Mouse (Mus musculus) heart, embryonic 11.5 days (tissue): ENCODE data around the gene Gm13124. TPM values are rescaled to one million over a fixed set of nuclear protein-coding genes. Genes with fewer than 3 reads are reported as not detected.
"Not testable (repeated sequence)": the region's sequence is repeated elsewhere in the genome, so short reads cannot be mapped to it uniquely, and the experiment has no call there.

Experiments
- ATAC-seq: fragments of 200-750 bp; cut with Nextera tagmentation; replicated peaks from 2 replicates; pipeline ENCODE4 v1.8.0; 2017; ENCODE audit warnings: moderate library complexity; ENCODE audit not compliant: insufficient number of reproducible peaks, low FRiP score, low TSS enrichment
- H3K27ac ChIP-seq: fragments of 300-500 bp; sonication (generic); 2 replicates; pipeline ENCODE4 v1.5.1; 2014; ENCODE audit warnings: mild to moderate bottlenecking, low read depth, low read length
- H3K27me3 ChIP-seq: fragments of 300-500 bp; sonication (generic); 2 replicates; pipeline ENCODE4 v1.6.1; 2014; ENCODE audit warnings: mild to moderate bottlenecking, low read length, mixed read lengths; ENCODE audit not compliant: control insufficient read depth, insufficient read depth
- H3K36me3 ChIP-seq: fragments of 300-500 bp; sonication (generic); 2 replicates; pipeline ENCODE4 v1.6.1; 2014; ENCODE audit warnings: mild to moderate bottlenecking, low read length, moderate library complexity, mixed read lengths; ENCODE audit not compliant: control insufficient read depth, insufficient read depth
- H3K4me1 ChIP-seq: fragments of 300-500 bp; sonication (generic); 2 replicates; pipeline ENCODE4 v1.6.1; 2014; ENCODE audit warnings: low read length; ENCODE audit not compliant: control insufficient read depth, insufficient read depth
- H3K4me2 ChIP-seq: fragments of 300-500 bp; sonication (generic); 2 replicates; pipeline ENCODE4 v1.6.1; 2014; ENCODE audit warnings: mild to moderate bottlenecking, moderate library complexity
- H3K4me3 ChIP-seq: fragments of 300-500 bp; sonication (generic); 2 replicates; pipeline ENCODE4 v1.5.1; 2014; ENCODE audit warnings: low read depth, low read length
- H3K9ac ChIP-seq: fragments of 300-500 bp; sonication (generic); 2 replicates; pipeline ENCODE4 v1.6.1; 2014; ENCODE audit warnings: mild to moderate bottlenecking, low read depth, low read length, moderate library complexity
- H3K9me3 ChIP-seq: fragments of 300-500 bp; sonication (generic); replicated peaks from 2 replicates; pipeline ENCODE4 v1.6.1; 2016; ENCODE audit warnings: low read length; ENCODE audit not compliant: control insufficient read depth
- WGBS: fragments of 180-500 bp; shearing (Covaris S2); extraction: QIAGEN DNeasy Blood & Tissue Kit; methylation state at CpG from one replicate; pipeline ENCODE4 v1.1.7; 2014; ENCODE audit not compliant: insufficient replicate concordance; 5-methylcytosine and 5-hydroxymethylcytosine counted together
- polyA plus RNA-seq: library from polyadenylated mRNA; unstranded; fragments of >200 nt; fragmentation: Nextera tagmentation; extraction: Ambion mirVana; gene quantifications from 2 replicates; pipeline ENCODE4 v1.2.1, GENCODE M21; 2014

The Gm13124 gene
- polyA plus RNA-seq: not detected in 2 replicates

DNA sequence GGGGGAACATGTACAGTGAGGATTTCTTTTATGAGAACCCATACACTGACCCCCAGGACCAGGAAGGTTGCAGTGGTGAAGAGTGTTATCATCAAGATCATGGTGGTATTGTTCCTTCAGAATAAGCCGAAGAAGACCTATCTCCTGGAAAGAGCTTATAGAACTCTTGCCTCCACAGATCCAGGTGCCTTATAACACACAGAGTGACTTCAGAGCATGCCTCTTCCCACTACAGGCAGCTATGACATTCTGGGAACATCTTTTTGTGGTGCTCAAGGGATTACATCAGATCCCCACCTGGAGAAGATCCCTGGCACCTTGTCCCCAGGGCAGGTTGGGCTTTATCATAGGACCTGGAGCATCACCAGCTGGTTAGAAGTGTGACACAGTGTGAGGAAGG lies at the start of gene Gm13124:
TSS of gene Gm13124 (minus strand) at position 101 of the 400 bp plus-strand sequence.
- H3K4me1 ChIP-seq: no peaks in the 10 kb centered on the region
- H3K27ac ChIP-seq: no peak within 1 kb of the TSS
- no peaks in the 10 kb centered on the region for H3K9me3 ChIP-seq
- ATAC-seq: no peak
- H3K4me3 ChIP-seq: no peak within 1 kb of the TSS
- no peak within 1 kb of the TSS for H3K4me2 ChIP-seq
- WGBS: 83% methylated on average over 1 of the region's 1 CpGs
- no peak within 1 kb of the TSS for H3K9ac ChIP-seq
- no peaks in the 10 kb centered on the region for H3K27me3 ChIP-seq
- no peaks in the 10 kb centered on the region for H3K36me3 ChIP-seq

DNA sequence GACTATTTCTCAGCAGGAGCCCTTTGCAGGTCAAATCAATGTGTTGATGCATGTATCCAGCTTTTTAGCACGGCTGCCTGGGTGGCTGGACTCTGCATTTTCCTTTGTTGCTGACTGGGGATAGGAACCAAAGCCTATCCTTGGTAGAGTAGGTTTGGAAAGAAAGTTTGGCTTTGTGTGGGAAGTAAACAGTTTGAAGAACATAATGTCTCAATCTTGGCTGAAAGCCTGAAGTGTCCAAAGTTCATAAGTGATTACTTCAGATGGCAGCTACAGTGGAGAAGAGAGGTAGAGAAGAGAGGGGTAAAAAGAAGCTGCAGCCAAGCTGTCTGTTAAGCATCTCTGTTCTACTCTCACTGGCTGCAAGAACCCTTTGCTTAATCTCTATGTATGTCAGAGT lies 49.7 kb upstream of the Gm13124 start:
- no peaks in the 10 kb centered on the region for H3K27me3 ChIP-seq
- WGBS: 71% methylated on average over 1 of the region's 1 CpGs
- no peak for ATAC-seq

DNA sequence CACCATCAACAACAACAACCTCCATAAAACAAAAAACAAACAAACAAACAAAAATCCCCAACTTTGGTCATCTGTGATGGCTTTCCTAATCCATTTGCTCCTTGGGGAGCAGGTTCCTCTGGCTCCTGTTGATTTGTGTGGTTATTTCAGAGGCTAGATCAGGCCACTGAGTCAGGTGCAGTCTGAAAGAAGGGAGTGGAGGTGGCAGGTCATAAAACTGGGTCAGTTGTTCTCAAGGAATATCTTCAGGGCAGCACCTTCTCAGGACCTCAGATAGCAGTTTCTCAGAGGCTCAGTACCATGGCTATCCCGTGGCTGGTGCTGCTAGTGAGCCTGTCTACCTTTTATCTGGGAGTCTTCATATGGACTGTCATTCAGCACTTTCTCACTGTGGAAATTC lies 48.5 kb upstream of the Gm13124 start, which contains the start of gene Aadacl4:
TSS of gene Aadacl4 (plus strand) at position 301 of the 400 bp plus-strand sequence.
- Histone ChIP-seq H3K27me3 (no peaks in the 10 kb centered on the region), H3K36me3 (no peaks in the 10 kb centered on the region), H3K9ac (no peak within 1 kb of the TSS), H3K4me2 (no peak within 1 kb of the TSS), H3K9me3 (peaks cover 4% of the 10 kb centered on the region; the same call in 1 of the 2 replicates), H3K4me1 (no peaks in the 10 kb centered on the region), H3K4me3 (no peak within 1 kb of the TSS), H3K27ac (no peak within 1 kb of the TSS)
- WGBS: 56% methylated on average over 1 of the region's 1 CpGs
- no peak for ATAC-seq

More for the DNA sequence above, 49.7 kb upstream of the Gm13124 start:
- Histone ChIP-seq H3K4me3 (no peak overlapping the region), H3K27ac (no peak overlapping the region), H3K36me3 (no peaks in the 10 kb centered on the region), H3K9ac (no peak overlapping the region), H3K4me2 (no peak overlapping the region), H3K4me1 (no peaks in the 10 kb centered on the region), H3K9me3 (peaks cover 4% of the 10 kb centered on the region; the same call in 1 of the 2 replicates)

DNA sequence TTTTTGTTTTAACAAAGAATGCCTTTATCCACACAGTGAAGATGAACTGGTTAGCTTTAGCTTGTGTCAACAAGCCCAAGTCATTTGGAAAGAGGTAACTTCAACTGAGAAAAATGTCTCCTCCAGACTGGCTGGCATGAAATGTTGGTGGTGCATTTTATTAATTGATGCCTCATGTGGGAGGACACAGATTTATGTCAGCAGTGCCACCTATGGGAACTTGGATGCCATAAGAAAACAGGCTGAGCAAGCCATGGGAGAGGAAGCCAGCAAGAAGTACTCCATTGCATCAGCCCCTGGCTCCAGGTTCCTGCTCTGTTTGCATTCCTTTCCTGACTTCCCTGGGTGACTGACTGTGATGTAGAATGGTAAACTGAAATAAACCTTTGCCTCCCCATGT lies 27.9 kb upstream of the Gm13124 start:
- ATAC-seq: no peak
- no peaks in the 10 kb centered on the region for H3K27me3 ChIP-seq
- H3K4me3 ChIP-seq: no peak overlapping the region
- no peak overlapping the region for H3K27ac ChIP-seq
- no peak overlapping the region for H3K9ac ChIP-seq
- no peak overlapping the region for H3K4me2 ChIP-seq
- H3K9me3 ChIP-seq: no peaks in the 10 kb centered on the region; the same call in 1 of the 2 replicates
- no peaks in the 10 kb centered on the region for H3K4me1 ChIP-seq
- no peaks in the 10 kb centered on the region for H3K36me3 ChIP-seq

DNA sequence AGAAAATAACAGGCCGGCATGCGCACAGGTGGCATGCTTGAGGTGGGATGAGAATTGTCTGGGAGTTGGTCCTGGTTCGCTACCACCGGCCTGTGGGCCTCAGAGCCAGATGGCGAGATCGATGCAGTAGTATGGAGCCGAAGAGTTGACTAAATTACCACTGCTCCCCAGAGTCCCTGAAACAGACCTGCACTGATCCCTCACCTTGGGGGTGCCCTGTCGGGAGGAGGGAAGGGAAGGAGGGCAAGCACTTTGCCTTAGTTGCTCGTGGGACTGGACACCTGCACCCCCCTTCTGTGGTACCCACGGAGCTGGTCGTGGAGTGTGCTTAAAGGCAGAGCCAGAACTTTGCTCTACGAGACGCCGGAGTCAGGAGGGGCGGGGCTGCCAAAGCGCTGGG lies 21.3 kb upstream of the Gm13124 start:
- H3K4me1 ChIP-seq, ATAC-seq, H3K27ac ChIP-seq, H3K36me3 ChIP-seq, H3K27me3 ChIP-seq, H3K4me3 ChIP-seq, H3K4me2 ChIP-seq, H3K9ac ChIP-seq, H3K9me3 ChIP-seq: not testable (repeated sequence)
- WGBS: 76% methylated on average over 12 of the region's 16 CpGs

DNA sequence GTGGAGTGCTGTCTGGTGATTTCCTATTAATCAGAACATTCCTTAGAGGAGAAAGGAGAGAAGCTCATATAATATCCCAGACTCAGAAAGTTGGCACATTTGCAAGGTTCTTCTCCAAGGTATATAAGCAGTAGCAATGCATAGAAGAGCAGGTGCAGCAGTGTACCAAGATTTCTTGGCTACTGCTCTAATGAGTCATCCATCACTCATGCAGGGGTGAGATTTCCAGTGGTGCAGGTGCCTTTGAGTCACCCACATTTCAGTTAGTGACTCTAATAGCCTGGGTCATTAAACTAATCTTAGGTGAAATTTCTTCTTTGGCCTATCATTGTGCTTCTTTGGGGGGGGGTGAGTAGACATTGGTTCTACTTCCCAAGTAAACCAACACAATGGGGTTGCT lies 2.8 kb upstream of the Gm13124 start:
- no peak for ATAC-seq
- Histone ChIP-seq H3K27me3 (no peaks in the 10 kb centered on the region), H3K9ac (no peak overlapping the region), H3K4me3 (no peak overlapping the region), H3K4me2 (no peak overlapping the region), H3K9me3 (no peaks in the 10 kb centered on the region), H3K36me3 (no peaks in the 10 kb centered on the region), H3K27ac (no peak overlapping the region), H3K4me1 (no peaks in the 10 kb centered on the region)

DNA sequence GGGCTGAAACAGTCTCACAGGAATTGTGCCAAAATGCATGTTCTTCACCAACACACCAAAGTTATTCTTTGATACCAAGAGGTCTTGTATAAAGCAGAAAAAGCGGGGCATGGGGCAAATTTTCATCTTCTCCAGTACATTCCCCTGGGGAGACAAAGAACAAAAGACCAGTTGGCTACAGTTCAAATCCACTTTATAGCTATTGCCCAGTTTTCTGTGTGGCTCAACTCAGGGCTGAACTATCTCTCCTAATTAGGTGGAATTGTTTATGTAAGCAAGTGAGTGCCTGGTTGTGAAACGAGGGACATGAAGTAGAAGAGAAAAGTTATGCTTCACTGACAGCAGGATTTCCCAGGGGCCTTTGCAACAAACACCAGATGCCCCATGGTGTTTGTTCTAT lies 3.7 kb downstream of the Gm13124 start:
- Histone ChIP-seq H3K36me3 (no peaks in the 10 kb centered on the region), H3K4me3 (no peak overlapping the region), H3K4me1 (no peaks in the 10 kb centered on the region), H3K9ac (no peak overlapping the region), H3K4me2 (no peak overlapping the region), H3K27ac (no peak overlapping the region), H3K9me3 (no peaks in the 10 kb centered on the region), H3K27me3 (no peaks in the 10 kb centered on the region)
- no peak for ATAC-seq
- WGBS: 60% methylated on average over 2 of the region's 2 CpGs

DNA sequence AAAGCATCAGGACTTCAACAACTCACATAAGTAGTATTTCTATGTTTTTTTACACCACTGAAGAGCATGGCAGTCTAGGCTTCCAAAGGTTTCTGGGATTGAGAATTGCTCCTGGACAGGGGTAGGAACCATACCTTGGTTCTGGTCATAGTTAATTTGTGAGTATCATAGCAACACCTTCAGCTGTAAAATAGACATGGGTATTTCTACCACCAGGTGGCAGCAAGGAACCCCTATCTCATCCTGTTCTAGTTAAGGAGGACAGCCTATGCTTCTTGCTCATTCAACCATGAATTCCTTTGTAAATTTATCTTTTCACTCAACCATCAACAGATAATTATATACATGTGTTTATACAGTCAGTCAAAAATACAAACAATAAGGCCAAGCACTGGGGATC lies 5.1 kb downstream of the Gm13124 start:
- H3K9ac ChIP-seq: no peak overlapping the region
- H3K27me3 ChIP-seq: no peaks in the 10 kb centered on the region
- H3K4me2 ChIP-seq: no peak overlapping the region
- no peak for ATAC-seq
- H3K4me3 ChIP-seq: no peak overlapping the region
- no peaks in the 10 kb centered on the region for H3K4me1 ChIP-seq
- H3K36me3 ChIP-seq: no peaks in the 10 kb centered on the region
- no peak overlapping the region for H3K27ac ChIP-seq
- H3K9me3 ChIP-seq: no peaks in the 10 kb centered on the region

DNA sequence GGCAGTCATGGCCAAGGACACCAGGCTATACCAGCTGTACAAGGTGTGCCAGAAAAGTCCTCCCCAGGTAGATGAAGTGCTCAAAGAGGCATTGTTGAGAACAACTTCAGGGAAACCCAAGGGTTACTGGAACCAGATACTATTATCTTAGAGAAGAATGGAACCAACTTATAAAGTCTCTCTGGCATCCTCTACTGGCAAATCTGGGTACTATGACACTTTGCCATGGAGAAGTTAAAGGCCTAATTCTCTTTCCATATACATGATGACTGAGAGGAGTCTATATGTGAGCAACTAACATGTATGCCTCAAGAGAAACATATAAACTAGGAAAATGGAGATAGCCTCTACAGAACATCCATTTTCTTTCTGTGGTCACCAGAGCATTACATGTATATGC lies 13.8 kb downstream of the Gm13124 start:
- Histone ChIP-seq H3K4me1 (no peaks in the 10 kb centered on the region), H3K27me3 (no peaks in the 10 kb centered on the region), H3K4me2 (no peak overlapping the region), H3K27ac (no peak overlapping the region), H3K9me3 (no peaks in the 10 kb centered on the region), H3K4me3 (no peak overlapping the region), H3K36me3 (no peaks in the 10 kb centered on the region), H3K9ac (no peak overlapping the region)
- no peak for ATAC-seq
